Mouse (Mus musculus): Measurements from ENCODE around the gene Ptpn5.

DNA sequence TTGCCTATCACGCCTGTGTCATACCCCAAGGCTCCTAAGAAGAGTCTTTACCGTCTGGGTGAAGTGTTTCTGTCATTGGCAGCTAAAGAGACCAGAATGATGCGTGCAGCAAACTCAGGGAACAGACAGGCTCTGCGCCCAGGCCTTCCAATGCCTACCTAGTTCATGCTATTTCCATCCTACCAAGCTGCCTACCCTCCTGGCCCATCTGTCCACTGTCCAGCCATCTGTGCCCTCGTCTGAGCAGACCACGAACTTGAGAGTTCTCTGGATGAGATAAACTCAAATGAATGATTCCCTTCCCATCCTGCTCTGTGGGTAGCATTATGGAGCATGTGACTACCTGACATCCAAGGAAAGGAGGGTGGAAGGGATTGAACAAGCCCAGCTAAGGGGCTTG lies 16.8 kb downstream of the Ptpn5 start:
- TF ChIP-seq CTCF (IDR thresholded peaks at IDR 0.05; ENCODE audit: low read depth, low read length) (no peak), POLR2A (IDR thresholded peaks at IDR 0.05; ENCODE audit: borderline replicate concordance, low read depth, low read length) (no peak)
